Mouse (Mus musculus) spleen, postnatal 4 days (tissue): ENCODE results near the gene Shank2.

Experiments used
- DNase-seq, 2 experiments: peaks; one replicate each; pipeline ENCODE4 v3.0.0; 2022; ENCODE audit warnings: low spot score in 2 of 2

Gene Shank2

DNA sequence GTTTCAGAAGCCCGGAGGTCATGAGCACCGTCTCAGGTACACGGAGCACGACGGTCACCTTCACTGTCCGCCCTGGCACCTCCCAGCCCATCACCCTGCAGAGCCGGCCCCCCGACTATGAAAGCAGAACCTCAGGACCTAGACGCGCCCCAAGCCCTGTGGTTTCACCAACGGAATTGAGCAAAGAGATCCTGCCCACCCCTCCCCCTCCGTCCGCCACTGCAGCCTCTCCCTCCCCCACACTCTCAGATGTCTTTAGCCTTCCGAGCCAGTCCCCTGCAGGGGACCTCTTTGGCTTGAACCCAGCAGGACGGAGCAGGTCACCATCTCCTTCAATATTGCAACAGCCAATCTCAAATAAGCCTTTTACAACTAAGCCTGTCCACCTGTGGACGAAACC is 418.8 kb downstream of the Shank2 start:
- DNase-seq: no peak

DNA sequence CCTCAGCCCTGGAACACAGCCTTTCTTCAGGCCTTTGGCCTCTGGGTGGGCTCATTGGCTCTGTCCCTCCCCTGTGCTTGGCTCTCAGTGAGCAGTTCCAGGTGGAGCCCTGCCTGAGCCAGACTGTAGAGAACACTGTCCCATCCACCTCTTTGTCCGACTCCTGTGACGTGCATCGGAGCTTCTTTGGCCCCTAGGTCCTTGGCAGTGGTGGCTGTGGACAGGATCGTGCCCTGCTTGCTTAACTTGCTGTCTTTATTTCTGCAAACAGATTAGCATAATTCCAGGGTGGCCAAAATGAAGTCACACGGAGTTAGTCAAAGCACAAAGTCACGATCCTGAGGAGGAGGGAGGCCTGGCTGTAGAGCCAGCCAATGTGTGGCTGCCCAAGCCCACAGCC is 419.8 kb downstream of the Shank2 start:
- DNase-seq: no peak

DNA sequence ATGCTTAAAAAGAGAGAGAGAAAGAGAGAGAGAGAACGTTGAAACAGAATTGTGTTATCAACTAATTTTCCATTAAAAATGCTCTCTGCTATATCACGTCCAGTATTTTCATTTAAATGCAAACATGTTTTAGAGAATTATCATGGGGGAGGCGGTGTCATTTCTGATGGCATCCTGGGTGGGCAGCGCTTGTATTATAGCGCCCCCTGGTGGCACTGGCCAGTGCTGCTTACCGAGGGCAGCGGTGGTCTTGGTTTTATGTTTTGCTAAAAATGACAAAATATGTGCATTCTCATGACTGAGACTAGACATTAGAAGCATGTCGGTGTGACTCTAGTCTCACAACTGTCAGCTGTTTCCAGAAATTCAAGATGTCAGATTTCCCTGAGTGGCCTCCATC is 424.2 kb downstream of the Shank2 start:
- peak; percentile 32 to 83 for DNase-seq

GRCm38 (mm10) chr7:144426594-144426993 is 424.9 kb downstream of the Shank2 start:
- DNase-seq: no peak

DNA sequence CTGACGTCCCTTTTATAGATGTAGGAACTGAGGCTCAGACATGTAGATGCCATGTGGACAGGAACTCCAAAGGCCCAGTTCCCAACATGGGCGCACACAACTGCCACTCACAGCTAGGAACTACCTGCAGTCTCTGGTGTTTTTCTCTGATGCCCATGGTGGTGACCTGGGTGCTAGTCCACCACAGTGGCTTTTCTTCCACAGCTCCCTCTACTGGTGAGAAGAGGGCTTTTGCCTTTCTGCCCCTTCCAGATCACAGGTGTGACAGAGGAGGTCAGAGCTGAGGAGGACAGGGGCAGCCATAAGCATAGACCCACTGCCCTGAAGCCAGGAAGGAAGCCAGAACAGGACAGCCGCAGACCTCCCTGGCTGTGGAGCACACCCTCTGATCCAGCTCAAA is 425.7 kb downstream of the Shank2 start:
- DNase-seq: no peak

DNA sequence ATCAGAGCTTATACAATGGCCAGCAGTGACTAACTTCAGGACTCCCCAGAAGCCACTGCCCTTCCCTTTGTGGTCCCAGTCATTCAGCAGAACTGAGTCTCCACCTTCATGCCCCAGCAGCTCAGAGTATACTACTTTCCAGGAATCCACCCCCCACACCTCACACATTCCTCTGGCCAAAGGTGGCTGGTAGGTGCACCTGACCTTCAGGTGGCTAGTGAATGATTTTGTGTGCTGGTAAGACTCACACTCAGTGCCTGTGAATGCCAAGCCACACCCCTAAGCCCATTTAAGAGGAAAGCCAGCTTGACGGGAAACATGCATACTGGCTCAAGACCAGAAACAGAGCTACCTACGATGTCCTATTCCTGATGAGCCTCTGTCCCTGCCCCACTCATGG is 431.2 kb downstream of the Shank2 start:
- no peak for DNase-seq

DNA sequence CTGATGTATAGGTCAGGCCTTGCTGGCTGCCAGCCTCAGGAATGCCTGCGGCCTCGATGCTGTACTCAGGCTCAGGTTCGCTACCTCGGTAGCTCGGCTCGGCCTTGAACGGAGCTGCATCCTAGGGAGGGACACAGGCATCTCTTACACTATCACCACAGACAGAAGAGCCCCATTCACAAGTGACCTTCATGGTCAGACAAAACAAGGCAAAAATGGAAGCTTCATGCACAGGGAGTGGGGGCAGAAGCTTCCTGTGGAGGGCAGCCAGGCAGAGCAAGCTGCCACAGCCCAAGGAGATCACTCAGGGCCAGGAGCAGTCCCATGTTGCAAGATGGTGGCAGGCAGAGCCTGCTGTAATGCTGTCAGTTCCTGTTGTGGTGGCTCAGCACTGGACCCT is 437.1 kb downstream of the Shank2 start:
- no peak for DNase-seq

GRCm38 (mm10) chr7:144441466-144441865 is 439.7 kb downstream of the Shank2 start:
- no peak for DNase-seq

DNA sequence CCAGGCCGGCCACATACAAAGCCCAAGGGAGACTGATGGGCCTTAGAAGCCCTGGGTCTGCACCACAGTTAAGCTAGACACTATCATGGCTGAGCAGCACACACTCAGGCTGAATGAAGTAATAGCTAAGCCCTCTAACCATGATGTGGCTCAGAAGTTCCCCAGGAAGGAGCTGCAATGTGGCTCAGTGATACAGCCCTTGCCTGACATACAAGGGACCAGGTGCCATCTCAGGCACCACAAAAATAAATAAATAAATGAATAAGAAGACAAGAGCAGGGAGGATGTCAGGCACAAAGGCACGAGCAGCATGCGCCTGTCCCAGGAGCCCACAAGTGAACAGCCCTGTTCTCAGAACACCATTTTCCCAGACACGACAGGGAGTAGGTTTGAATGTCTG is 440.2 kb downstream of the Shank2 start:
- DNase-seq: no peak

- no peak for DNase-seq
These were observed 443.1 kb downstream of the Shank2 start for GRCm38 (mm10) chr7:144444788-144445187.

DNA sequence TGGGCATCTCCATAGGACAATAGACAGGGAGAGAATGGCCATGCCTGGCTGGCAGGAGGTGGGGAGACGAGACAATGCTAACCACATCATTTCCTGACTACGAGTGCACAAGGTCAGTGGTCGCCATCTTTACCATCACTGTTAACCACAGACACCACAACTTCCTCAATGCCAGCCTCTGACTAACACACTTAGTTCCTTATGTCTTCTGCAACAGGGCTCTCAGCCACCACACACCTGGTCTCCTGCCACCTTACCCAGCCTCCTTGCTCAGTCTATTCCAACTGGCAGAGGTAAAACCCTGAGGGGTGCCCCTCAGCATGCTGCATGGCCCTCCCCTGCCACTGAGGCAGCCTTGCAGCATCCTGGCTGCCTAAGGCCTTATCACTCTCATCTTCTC is 445.4 kb downstream of the Shank2 start:
- DNase-seq: peak in 1 of 2 experiments; percentile 29

DNA sequence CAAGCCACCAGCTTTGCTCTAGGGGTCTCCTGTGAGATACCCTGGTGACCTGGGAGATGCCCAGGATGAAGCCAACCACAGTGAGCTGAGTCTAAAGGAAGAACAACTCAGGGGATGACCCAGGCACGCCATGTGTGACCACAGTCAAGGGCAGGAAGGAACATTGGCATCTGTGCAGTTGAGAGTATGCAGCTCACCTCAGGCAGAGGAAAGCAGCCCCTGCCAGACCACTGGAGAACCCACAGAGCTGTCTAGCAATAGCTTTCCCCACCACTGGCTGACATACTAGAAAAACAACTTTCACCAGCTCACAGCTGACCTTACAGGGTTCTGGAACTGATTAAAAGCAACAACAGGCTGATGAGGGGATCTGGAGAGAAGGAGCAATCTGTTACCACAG is 446.5 kb downstream of the Shank2 start:
- no peak for DNase-seq

DNA sequence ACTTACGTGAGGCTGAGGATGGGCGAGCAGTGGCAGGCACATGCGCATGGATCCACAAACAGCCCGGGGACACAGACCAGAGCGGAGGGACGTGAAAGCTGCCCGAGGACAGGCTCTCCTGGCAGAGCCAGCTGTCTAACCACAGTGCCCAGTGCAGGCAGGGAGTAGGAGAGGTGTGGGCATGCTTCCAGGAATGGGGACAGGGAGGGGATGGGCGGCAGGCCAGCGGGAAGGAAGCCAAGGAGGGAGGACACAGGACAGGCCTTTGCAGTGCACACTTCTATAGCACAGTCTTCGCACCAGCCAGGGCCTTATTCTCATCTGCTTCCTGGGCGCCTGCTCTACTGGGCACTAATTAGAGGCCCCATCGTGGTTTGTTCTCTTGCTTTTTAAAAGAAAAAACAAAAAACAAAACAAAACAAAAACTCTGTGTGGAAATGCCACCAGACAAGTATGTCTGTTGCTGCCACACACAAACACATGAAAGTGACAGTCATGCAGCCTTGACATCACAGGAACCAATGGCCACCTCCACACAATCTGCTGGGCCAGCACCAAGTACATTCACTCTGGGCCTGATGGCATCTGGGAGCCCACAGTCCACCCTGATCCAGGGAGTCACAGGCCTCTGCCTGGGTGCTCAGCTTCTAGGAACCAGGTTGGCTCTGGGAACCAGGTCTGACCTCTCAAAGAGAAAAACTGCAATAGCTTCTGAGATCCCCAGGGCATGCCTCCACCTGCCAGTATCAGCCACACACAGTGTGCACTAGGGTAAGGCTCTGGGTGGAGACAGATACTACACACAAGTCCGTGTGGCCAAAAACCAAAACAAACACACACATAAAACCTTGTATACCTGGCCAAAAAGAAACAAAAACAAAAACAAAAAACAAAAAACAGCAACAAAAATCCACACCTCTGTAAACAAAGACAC is 448.2 kb downstream of the Shank2 start:
- no peak for DNase-seq

DNA sequence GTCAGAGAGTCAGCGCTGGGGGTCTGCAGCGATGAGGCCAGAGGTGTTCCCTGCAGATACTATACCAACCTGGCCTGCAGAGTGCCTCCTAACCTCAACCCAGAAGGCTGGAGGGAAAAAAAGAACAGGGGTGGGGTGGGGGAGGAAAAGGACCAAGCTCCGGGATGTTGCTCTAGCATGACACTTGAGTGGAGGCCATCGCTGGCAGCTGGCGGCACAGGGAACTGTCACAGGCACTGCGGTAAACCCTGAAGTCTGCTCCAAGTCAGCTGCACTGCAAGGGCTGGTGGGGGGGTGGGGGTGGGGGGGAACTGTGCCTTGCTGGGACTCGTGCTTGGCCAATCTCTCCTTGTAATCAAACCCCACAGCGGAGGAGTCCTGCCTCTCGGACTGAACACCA is 448.9 kb downstream of the Shank2 start:
- DNase-seq: no peak

DNA sequence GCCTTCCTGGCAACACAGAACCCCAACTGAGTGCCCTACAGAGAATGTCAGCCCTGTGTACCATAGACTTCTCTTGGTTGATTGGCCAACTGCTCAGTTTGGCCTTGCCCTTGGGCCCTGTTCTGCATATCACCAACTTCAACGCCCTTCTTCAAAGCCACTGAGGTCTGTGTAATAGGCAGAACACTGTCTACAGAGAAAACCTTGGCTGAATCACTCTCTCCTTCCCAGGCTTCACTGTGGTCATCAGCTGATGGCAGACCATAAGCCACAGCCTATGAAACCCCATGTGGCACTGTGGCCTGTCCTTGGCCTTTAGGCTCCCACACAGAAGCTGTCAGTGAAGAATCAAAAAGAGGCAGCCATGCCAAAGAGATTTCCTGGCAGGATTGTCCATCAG is 457.2 kb downstream of the Shank2 start:
- no peak for DNase-seq

DNA sequence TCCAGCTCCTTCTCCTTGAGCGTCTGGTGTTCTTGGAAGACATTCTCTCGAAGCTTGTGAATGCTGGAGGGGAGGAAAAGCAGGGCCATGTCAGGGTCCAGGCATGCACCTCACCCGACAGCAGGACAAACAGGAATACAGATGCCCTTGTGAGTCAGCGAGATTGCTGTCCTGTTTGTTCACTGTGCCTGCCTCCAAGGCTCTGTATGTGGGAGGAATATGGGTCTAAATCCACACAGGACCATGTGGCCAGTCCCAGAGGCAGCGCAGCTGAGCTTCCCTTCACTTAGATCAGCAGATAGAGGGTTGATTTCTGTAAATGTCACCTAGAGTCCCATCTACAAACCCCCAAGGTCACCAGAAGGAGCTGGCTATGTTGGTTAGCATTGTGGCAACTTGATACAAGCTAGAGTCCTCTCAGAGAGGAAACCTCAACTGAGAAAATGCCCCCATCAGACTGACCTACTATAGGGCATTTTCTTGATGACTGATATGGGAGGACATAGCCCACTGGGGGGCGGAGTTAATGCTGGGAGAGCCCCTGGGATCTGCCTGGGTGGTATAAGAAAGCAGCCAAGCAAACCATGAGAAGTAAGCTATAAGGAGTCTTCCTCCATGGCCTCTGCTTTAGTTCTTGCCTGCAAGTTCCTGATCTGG is 459.6 kb downstream of the Shank2 start:
- DNase-seq: no peak

DNA sequence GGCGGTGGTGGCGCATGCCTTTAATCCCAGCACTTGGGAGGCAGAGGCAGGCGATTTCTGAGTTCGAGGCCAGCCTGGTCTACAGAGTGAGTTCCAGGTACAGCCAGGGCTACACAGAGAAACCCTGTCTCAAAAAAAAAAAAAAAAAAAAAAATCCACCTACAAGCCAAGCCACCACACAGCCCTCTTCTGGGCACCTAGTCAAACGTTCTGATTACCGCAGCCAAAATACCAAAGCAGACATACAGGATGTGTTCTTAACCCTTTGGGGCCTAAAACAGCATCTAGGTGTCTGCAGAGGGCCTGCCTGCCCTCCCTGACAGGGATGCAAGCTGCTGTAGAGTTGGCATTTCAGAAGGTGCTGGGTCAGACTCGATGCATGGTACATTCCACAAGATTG is 460.8 kb downstream of the Shank2 start:
- no peak for DNase-seq

DNA sequence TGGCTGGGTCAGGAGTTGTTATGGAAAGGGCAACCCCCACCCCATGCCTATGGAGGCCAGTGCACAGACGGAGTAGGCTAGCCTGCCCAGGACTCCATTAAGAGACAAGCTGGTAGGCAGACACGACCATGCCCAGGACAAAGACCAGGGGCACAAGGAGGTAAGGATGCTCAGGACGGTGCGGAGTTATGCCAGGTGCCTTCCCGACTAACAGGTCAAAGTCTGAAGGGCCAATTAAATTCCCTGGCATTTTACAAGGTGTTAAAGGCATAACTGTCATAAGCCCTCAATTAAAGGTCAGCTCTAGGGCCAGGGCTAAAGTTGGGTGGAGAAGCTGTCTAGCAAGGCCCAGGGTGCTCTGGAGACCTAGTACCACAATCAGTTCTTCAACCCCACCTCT is 467.0 kb downstream of the Shank2 start:
- DNase-seq: no peak

- no peak for DNase-seq
These were observed 467.5 kb downstream of the Shank2 start for GRCm38 (mm10) chr7:144469181-144469641.

GRCm38 (mm10) chr7:144469908-144470544 is 468.3 kb downstream of the Shank2 start:
- no peak for DNase-seq

- peak; percentile 64 to 77 for DNase-seq
These were observed 468.9 kb downstream of the Shank2 start, which contains the start of gene Cttn for GRCm38 (mm10) chr7:144470545-144471059. Cttn (minus strand) TSS chr7:144471009.

DNA sequence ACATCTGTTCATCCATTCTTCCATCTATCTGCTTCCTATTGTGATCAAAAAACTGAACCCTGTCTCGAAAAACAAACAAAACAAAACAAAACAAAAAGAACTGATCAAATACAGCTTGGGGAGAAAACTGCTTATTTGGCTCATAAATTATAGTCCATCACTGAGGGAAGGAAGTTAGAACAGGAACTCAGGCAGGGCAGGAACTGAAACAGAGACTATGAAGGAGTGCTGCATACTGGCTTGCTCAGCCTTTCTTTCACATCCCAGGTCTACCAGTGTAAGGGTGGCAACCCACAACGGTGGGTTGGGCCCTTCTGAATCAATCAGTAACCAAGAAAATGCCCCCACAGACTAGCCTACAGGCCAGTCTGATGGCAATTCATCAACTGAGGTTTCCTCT is 469.4 kb downstream of the Shank2 start:
- DNase-seq: no peak
